Mouse (Mus musculus) adrenal gland, postnatal 14 days (tissue): ENCODE data around the gene Dnajc11. TPM values are rescaled to one million over a fixed set of nuclear protein-coding genes. Genes with fewer than 3 reads are reported as not detected.

Experiments used
- DNase-seq: peaks from one replicate; pipeline ENCODE4 v3.0.0; 2021; ENCODE audit warnings: mixed read lengths
- total RNA-seq: library from RNA; stranded (reverse); gene quantifications from 2 replicates; pipeline ENCODE4 v1.2.3, GENCODE M21; 2021

Dnajc11 gene
- total RNA-seq, 1 experiment from 2014 or later: 117 TPM

- DNase-seq: peak; percentile 83
Observed at GRCm38 (mm10) chr4:152009076-152010051, 75.9 kb downstream of the Dnajc11 start.

- peak; percentile 71 for DNase-seq
Observed at GRCm38 (mm10) chr4:152010091-152010706, 76.7 kb downstream of the Dnajc11 start.

GRCm38 (mm10) chr4:152010707-152011134 lies 77.2 kb downstream of the Dnajc11 start:
- peak; percentile 33 for DNase-seq

DNA sequence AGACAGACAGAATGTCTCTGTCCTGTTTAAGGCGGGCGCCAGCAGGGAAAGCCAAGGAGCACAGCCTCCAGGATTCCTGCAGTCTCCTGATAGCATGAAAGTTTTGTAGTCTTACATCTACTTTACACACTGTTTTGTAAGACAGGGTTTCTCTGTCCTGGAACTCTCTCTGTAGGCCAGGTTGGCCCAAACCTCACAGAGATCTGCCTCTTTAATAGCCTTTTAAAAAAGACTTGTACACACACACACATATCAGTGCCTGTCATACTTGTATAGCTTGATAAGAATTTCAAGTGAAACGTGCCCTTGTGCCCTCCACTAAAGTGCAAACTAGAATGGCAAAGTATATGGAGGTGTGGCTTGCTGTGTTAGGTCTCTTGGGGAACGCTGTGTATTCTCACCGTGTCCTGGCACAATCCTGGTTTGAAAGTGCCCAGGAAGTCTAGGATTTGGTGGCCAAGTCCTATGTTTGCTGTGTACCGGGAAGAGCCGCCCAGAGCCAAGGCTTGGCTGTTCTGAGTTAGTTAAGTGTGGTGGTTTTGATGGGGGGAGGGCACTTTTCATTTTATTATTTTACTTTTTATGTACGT lies 77.8 kb downstream of the Dnajc11 start:
- DNase-seq: peak; percentile 3

- no peak for DNase-seq
Observed at GRCm38 (mm10) chr4:152012109-152012508, 78.6 kb downstream of the Dnajc11 start.

DNA sequence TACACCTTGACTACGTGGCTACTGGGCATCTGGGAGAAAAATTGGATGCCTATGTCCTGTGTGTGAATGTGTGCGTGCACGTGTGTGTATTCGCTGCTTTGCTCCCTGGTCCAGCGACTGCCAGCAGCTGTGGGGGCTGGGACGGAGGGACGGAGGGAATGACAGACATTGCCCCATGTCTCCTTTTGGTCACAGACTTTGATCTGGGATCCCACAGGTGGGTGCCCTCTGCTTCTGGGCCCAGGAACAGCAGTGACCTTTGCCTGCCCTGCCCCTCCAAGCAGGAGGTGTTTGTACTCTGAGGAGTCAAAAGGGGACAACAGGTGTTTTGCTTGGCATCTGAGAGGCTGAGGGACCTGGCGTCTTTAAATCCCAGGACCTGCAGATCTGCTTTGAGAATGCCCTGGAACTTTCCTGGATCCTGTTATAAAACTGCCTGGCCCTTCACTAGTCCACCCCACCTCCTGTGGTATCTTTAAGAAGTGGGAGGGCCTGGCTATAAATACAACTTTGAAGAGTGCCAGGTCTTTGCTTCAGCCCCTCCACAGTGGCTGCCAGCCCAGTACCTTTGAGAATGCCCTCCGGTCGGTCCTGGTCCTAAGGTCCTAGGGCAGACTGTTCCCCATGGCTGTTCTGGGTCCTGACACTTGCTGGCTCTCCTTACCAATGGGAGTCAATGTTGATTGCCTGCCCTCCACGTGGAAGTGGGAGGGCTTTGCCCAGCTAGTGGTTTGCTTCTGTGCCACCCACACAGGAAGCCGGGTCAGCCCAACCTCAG lies 79.7 kb downstream of the Dnajc11 start:
- no peak for DNase-seq

GRCm38 (mm10) chr4:152019073-152019472 lies 85.6 kb downstream of the Dnajc11 start:
- DNase-seq: no peak

DNA sequence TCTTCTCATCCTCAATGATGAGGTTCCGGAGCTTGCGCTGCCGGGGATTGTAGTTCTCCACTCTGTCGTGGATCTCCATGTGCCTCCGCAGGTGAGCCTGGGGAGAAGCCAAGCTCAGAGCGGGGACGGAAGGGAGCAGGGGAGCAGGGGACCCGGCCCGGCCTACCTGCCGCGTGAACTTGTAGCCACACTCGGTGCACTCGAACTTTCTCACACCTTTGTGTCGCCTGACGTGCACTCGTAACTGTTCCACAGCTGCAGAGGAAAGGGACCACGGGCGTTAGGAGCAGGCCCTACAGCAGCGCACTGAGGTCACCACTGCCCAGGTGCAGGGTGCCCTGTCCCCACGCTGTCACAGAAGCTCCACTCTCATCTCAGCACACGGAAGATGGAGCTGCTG lies 86.5 kb downstream of the Dnajc11 start:
- DNase-seq: no peak

- DNase-seq: no peak
Observed at GRCm38 (mm10) chr4:152021568-152022097, 88.1 kb downstream of the Dnajc11 start.

DNA sequence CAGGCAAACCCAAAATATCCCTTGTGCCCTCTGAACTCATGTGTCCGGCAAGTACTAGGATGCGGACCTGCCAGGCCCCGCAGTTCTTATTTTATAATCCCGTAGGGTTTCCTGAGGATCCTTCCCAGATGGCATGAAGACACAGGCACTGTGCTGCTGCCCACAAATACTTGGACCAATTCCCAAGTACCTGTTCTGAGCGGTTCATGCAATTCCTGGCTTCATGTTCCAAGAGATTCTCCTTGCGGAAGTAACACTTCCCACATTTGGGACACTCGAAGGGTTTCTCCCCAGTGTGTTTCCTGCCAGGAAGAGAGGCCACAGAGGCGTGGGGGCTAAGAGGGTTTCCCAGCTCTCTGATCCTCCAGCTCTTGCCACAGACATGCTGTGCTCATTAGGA lies 89.0 kb downstream of the Dnajc11 start:
- no peak for DNase-seq

DNA sequence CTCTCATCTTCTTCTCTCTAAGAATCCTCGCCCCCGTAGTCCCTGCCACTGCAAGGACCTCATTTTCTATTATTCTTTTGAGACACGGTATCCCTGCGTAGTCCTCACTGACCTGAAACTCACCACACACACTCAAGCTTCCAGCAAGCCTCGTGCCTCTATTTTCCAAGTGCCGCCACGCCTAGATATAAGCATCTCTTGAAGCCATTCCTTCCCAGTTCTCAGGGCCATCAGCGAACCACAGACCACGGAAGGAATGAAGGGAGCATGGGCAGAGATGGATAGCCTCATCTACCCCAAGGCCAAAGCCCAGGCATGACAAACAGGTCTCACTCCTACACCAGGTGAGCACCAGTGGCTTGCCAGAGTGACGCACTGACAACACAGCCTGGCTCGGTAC lies 91.0 kb downstream of the Dnajc11 start:
- DNase-seq: no peak

DNA sequence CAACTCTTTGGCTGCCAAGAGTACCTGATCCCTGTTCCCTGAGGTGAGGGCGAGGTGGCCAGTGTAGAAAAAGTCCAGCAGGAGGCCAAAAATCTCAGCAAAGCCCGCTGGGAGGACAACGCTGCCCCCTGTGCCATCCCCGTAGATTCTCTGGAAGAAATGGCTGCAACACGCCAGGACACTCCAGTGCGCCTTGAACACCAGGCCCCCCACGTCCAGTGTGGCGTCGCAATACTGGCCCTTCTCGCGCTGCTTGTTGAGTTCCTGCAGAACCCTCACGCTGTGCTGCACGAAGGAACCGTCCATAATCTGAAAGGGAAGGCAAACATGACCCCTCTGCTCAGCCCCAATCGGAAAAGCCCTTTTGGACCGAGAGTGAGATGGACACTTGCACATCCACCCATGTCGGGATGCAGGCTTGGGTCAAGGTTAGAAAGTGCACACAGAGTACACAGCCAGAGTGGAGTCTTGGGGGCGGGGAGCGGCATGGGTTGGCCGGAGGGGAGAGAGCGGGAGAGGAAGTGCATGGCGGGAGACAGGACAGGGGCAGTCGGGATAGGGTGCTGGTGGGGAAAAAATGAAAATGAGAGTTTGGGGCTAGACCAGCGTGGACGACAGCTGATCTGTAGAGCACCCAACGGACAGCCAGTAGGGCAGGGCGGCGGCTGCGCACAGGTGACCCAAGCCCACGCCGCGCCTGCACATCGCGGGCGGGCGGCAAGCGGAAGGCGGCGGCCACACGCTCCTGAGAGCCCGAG lies 93.4 kb downstream of the Dnajc11 start:
- DNase-seq: peak; percentile 75

DNA sequence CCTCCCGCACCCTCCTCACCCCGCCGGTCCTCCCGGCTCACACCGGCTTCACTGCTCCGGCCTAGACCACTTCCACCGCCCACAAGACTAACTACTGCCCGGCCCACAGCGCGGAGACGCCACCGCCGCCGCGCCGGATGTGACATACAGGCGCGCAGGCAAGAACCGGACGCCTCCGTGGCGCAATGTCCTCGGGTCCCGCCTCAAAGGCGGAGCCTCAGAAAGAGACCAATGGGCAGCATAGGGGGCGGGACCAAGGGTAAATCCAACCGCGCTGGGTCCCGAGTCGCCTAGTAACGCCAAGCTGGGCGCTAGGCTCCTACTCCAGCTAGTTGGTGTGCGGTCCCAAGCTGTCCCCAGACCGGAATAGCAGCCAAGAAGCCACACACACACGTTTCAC lies 94.0 kb downstream of the Dnajc11 start, which contains the start of gene Zbtb48:
Gene Zbtb48, minus strand, starts transcription at position 148 of the 400 bp plus-strand sequence.
- peak; percentile 98 for DNase-seq

- no peak for DNase-seq
Observed at GRCm38 (mm10) chr4:152028456-152028855, 95.0 kb downstream of the Dnajc11 start.

DNA sequence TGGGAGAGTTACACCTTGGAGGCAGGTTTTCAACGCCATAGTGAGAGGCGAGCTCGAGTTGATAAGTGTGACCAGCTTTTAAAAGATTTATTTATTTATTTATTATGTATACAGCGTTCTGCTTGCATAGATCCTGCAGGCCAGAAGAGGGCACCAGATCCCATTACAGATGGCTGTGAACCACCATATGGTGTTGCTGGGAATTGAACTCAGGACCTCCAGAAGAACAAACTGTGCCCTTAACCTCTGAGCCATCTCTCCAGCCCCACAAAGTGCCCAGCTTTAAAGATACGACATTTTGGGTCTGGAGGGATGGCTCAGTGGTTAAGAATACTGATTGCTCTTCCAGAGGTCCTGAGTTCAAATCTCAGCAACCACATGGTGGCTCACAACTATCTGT lies 95.6 kb downstream of the Dnajc11 start:
- DNase-seq: no peak

DNA sequence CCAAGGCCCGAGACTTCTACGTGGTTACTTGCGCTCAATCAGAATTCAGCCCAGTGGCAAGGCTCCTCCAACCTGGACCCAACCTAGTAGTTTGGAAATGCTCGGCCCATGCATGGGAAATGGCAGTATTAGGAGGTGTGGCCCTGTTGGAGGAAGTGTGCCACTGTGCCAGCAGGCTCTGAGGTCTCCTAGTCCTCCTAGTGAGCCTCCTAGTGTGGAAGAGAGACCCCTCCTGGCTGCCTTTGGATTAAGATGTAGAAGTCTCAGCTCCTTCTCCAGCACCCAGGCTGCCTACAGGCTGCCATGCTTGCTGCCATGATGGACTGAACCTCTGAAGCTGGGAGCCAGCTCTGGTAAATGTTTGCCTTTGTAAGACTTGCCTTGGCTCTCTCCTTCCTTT lies 96.5 kb downstream of the Dnajc11 start:
- DNase-seq: no peak

Other genes starting within 250 kb of the Dnajc11 start
- gene Camta1, start 71.8 kb upstream of the Dnajc11 start, total RNA-seq: 40.1 and 45.4 TPM in 2 replicates
- gene Thap3, start 55.3 kb downstream of the Dnajc11 start, total RNA-seq: 15.2 and 15.5 TPM in 2 replicates
- gene Phf13, start 62.6 kb downstream of the Dnajc11 start, total RNA-seq: 15.6 and 16.0 TPM in 2 replicates
- 18.7 TPM in 2 replicates for gene Klhl21, start 75.1 kb downstream of the Dnajc11 start, total RNA-seq
- 10.6 and 11.3 TPM in 2 replicates for gene Zbtb48, start 94.0 kb downstream of the Dnajc11 start, total RNA-seq
- gene Tas1r1, start 104.9 kb downstream of the Dnajc11 start, total RNA-seq: not detected in 2 replicates
- gene Nol9, start 105.6 kb downstream of the Dnajc11 start, total RNA-seq: 24.0 and 26.9 TPM in 2 replicates
- gene Plekhg5, start 138.8 kb downstream of the Dnajc11 start, total RNA-seq: 16.9 and 21.5 TPM in 2 replicates
- 2.9 and 4.8 TPM in 2 replicates for gene Tnfrsf25, start 182.2 kb downstream of the Dnajc11 start, total RNA-seq
- gene Espn, start 218.7 kb downstream of the Dnajc11 start, total RNA-seq: 0.71 and 0.96 TPM in 2 replicates
- not detected in 2 replicates for gene Hes2, start 225.2 kb downstream of the Dnajc11 start, total RNA-seq
- gene Acot7, start 244.4 kb downstream of the Dnajc11 start, total RNA-seq: 32.2 and 34.2 TPM in 2 replicates